Mouse (Mus musculus): Measurements from ENCODE around the gene Sdk2. TPM values are rescaled to one million over a fixed set of nuclear protein-coding genes. Genes with fewer than 3 reads are reported as not detected.

Sdk2 gene
- total RNA-seq, 2 experiments from 2014 or later, result 17.6 to 24.8 TPM

GRCm38 (mm10) chr11:113795846-113796245, 271.0 kb downstream of the Sdk2 start:
- no peak for DNase-seq (ENCODE audit: low spot score in 2 of 2)

DNA sequence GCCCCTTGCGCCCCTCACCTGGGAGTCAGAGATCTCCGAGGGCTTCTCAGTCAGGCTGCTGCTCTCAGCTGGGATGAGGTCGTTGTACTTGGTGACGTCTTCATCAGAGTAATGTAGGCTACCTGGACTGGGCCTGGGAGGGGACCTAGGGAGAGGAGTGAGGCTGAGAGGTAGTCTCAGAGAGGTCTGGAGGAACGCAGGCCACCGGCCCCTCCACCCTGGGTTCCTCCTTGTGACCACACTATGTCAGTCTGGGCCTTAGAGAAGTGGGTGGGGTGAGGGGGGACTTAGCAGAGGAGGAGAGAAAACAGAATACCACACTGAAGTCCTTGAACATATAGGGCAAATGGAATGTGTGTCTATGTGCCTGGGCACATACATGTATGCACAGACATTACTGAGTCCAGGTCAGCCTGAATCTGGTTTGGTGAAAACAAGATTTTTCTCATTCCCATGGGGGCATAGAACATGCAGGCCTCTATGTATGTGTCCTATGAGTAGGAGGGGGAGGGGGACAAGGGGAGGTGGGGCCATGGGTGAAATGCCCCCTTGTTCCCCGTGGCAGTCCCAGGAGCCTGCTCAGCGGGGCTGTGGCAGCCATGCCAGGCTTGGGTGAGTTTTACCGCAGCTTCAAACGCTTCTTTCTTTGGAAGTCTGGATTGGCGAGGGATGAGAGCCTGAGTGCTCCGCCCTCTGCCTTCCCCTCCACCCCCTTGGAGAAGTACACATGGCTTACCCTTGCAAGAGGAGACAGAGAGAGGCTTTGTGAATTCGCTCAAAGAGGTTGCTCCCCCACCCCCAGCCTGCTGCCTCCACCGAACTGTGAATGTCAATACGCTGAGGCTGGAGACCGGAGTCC, 275.3 kb downstream of the Sdk2 start:
- DNase-seq (ENCODE audit: low spot score in 2 of 2), result peak; percentile 32 to 65

DNA sequence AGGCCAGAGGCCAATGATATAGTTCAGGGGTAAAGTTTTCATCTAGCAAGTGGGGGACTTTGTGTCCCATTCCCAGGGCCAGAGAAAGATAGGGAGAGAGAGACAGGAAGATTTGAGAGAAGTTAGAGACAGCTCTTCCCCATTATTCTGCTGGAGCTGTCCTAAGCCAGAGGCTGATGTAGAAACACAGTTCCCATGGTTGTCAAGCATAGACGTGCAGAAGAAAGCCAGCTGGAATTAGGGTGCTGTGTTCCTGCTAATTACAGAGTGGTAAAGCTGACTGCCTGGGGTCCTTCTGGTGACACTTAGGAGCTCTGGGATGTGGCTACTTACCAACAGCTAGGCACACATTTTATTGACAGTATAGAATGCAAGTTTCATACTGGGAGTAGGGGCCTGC, 277.7 kb downstream of the Sdk2 start:
- no peak for DNase-seq (ENCODE audit: low spot score in 2 of 2)

DNA sequence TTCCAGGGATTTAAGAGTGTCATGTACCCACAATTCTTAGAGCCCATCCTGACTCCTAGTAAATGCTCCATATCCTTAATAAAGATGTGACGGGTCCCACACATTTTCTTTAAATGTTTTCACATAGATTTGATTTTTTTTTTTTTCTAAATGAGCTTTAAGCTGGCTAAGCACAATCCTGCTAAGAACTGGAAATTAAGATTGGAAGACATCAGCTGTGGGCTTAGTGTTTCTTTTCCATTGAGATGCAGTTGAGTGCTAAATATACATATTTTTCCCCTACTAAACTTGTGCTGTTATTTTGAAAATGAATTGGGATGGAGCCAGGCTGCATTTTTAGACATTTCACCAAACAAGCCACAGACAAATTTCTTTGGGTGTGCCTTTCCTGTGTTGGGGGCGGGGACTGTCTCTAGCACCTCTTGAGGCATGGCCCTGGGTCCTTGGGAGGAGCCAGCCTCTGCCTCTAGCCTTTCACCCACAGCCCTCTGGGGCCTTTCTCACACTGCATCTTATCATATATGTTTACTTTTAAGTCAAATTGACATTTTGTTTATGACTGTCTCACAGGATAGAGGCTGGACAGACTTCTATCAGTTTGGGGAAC, 278.6 kb downstream of the Sdk2 start:
- DNase-seq (ENCODE audit: low spot score in 2 of 2), result no peak

GRCm38 (mm10) chr11:113787432-113788182, 279.2 kb downstream of the Sdk2 start:
- DNase-seq (ENCODE audit: low spot score in 2 of 2), result no peak

- DNase-seq (ENCODE audit: low spot score in 2 of 2), result no peak
These were observed 279.8 kb downstream of the Sdk2 start for GRCm38 (mm10) chr11:113787009-113787408.

DNA sequence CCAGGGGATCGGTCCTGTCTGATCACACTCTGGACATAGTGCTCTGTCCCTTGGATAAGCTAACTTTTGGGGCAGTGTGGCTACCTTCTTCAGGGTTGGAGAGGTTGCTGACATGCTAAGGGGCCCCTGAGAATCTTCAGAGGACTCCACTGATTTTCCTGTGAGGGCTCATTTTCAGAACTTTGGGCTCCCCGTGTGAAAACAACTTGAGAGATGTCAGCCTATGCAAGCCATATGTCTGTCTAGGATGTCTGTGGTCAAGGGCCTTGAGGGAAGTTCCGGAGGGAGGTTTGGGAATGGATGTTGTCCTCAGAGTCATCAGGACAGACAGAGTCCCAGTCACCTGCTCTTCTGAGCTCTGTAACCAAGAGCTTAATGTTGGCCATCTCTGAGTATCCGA, 280.5 kb downstream of the Sdk2 start:
- no peak for DNase-seq (ENCODE audit: low spot score in 2 of 2)

- peak; percentile 39 to 71 for DNase-seq (ENCODE audit: low spot score in 2 of 2)
These were observed 281.3 kb downstream of the Sdk2 start for GRCm38 (mm10) chr11:113785406-113786171.

DNA sequence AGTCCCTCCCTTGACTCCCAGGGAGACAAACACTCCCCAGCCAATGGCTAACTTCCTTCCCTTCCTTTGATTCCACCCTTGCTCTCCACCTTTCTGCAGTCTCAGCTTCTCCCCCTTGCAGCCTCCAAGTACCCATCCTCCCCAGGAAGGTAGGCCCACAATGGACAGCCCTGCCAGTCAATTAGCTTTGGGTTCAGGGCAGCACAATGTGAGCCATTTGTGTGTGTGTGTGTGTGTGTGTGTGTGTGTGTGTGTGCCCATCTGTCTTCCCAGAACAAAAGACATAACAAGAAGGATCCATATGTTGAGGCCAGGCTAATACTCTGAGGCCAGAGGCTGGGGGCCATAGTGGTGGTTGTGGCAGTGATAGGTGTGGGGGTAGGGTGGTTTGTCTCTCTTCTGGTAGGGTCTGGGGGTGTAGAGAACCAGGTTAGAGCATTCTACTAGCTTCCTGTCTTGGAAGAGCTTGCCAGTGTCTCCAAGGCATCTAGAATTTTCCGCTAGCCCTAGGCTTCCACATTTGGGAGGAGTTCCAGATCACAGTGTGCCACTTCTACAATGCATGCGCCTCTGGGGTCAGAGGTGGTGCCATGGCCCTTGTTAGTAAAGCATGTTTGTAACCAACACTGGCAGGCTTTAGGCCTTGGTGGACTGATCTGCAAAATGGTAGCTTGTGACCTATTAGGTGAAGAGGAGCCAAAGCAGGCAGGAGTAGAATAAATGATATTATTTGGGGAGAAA, 282.0 kb downstream of the Sdk2 start:
- DNase-seq (ENCODE audit: low spot score in 2 of 2), result no peak

DNA sequence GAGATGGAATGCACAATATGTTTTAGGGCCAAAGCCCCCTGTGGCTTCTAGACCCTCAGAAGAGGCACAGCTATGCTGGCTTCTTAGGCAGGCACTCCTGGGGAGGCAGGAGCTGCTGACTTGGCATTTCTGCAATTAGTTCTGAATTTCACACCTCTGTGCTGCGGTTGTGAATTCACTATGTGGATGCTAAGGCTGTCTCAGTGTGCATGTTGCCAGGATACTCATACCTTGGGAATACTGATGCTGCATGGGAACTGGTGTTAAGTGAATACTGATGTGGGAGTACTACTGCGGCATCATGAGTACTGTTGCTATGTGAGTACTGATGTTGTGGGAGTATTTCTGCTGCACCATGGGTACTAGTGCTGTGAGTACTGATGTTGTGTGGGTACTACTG, 284.4 kb downstream of the Sdk2 start:
- no peak for DNase-seq (ENCODE audit: low spot score in 2 of 2)

DNA sequence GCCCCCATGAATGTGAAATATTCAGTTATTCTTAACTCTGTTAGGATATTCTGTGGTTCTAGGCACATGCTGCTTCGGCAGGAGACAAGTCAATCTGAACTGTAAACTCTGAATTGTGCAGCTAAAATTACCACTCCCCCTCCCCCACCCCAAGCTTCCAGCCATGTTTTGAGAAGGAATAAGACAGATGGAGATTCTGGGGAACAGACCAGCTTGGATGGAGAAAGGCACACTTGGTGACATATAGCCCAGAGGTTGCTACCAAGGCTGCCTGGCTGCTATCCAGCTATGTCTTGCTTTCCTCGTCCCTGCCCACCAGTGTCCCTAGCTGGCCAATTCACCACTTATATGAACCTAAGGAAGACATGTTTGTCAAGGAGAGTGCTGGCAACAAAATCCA, 284.8 kb downstream of the Sdk2 start:
- no peak for DNase-seq (ENCODE audit: low spot score in 2 of 2)

DNA sequence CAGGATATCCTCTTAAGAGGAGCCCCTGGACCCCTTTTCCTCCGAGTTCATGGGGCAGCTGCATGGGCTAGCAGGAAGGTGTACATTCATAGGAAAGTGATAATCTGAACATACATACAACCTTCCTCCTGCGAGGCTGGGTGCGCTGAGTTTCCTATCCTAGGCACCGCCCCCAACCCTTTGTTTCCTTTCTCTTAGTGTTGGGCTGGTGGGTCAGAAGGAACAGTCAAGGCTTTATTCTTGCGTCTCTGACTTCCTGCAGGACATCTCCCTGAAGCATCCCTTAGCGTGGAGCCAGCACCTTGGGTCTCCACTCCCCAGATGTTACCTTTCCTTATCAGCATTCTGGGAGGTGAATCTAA, 287.2 kb downstream of the Sdk2 start:
- DNase-seq (ENCODE audit: low spot score in 2 of 2), result no peak

GRCm38 (mm10) chr11:113778733-113779679, 287.8 kb downstream of the Sdk2 start:
- no peak for DNase-seq (ENCODE audit: low spot score in 2 of 2)

DNA sequence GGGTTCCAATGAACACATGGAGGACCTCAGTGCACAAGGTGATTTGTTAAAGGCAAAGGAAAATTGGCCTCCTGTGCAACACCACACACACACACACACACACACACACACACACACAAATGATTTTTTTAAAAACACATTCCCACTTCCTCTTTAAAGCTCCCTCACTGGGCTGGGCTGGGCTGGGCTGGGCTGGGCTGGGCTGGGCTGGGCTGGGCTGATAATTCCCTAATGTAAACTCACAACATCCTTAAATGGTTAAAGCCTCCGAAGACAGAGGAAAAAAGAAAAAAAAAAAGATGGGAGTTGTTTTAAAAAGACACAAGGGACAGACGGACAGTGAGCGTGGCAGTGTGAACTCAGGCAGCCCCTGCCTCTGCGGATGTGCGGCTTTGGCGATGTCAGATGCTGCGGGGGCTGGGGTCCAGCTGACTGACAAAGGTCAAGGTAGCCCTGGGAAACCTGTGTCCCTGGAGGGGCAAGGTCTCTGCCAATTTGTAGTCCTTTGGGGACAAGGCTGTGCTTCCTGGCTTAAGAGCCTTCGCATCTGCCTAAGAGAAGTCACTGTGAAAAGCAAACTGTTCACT, 288.9 kb downstream of the Sdk2 start:
- no peak for DNase-seq (ENCODE audit: low spot score in 2 of 2)

DNA sequence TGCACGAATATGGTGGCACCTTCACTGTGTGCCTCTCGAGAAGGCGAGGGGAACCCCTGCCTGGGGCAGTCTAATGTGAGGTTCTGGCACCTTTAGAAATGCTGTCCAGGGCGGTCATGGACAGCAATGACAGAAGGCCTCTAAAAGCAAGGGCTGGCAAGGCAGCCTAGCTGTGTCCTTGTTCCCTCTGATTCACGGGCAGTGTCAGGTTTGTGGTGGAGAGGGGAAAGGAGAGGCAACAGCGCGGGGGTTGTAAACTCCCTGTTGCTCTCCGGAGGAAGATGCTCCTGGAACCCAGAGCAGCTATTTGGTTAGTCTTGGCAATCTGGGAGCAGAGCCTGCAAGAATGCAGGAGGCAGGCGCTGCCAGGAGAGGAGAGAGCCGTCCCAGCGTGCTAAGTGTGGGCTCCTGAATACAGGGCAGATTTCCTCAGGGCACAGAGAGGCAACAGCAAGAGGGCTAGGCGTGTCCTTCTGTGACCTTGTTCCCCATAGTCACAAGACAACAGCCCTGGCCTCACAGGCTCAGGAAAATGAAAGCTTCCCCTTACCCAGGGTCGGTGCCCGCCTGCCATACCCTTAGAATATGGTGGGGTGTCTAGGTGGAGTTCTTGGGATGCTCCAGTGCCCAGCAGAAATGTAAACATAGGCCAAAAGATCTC, 289.9 kb downstream of the Sdk2 start:
- DNase-seq (ENCODE audit: low spot score in 2 of 2), result no peak

- no peak for DNase-seq (ENCODE audit: low spot score in 2 of 2)
These were observed 292.1 kb downstream of the Sdk2 start for GRCm38 (mm10) chr11:113774773-113775172.

- DNase-seq (ENCODE audit: low spot score in 2 of 2), result no peak
These were observed 293.7 kb downstream of the Sdk2 start for GRCm38 (mm10) chr11:113773191-113773590.

DNA sequence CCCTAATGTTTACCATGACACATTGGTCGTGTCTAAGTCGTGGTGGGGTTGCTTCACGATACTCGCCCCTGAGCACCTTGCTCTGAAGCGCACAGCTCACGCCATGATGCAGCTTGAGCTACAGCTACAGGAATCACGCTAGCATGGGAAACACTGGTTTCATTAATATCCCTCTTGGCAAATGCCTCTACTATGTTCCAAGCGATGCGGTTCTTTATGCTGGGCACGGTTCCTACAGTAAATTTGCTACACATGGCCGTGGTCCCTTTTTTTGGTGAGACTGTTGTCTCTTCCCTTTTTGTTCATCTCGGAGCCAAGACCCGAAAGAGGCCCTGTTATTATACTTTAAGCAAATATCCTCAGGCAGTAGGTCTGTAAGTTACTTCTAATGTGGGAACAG, 295.7 kb downstream of the Sdk2 start:
- no peak for DNase-seq (ENCODE audit: low spot score in 2 of 2)

- no peak for DNase-seq (ENCODE audit: low spot score in 2 of 2)
These were observed 298.5 kb downstream of the Sdk2 start for GRCm38 (mm10) chr11:113768356-113768755.

Data from layer of hippocampus, adult 18-20 months (tissue).